Mouse (Mus musculus): Measurements from ENCODE around the gene Slc29a4. TPM values are rescaled to one million over a fixed set of nuclear protein-coding genes. Genes with fewer than 3 reads are reported as not detected.

Slc29a4 gene
- polyA plus RNA-seq, 1 experiment from 2014 or later, result 4.8 TPM

DNA sequence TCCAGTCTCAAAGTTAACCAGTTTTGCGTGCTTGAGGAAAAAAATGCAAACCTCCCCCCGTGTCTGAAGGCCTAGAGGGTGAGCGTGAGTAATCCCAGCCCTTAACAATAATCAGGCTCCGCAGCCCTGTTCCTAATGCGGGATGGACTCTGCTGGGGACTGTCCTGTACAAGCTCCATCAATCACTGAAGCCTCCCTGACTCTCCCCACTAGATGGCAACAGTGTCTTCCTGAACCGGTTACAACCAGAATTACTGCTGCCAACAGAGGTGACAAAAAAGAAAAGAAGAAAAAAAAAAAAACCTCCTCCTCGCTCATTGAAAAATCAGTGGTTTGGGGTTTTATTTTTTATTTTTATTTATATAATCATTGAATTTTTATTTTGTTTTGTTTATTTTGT is 75.6 kb downstream of the Slc29a4 start:
- H3K27me3 ChIP-seq (ENCODE audit: control insufficient read depth, insufficient read depth, low read length), result no peaks in the 10 kb centered on the region
- peak; percentile 28; the same call in 1 of the 2 replicates for ATAC-seq (ENCODE audit: insufficient read depth, low FRiP score)
- no peak overlapping the region for H3K9ac ChIP-seq (ENCODE audit: low read length)
- no peak overlapping the region for H3K4me3 ChIP-seq (replicated peaks; ENCODE audit: low read length)
- no peak overlapping the region for H3K4me2 ChIP-seq (ENCODE audit: low read depth, low read length)
- no peaks in the 10 kb centered on the region for H3K9me3 ChIP-seq (replicated peaks; ENCODE audit: control insufficient read depth, low read length)
- WGBS, result 13% methylated on average over 7 of the region's 7 CpGs
- H3K4me1 ChIP-seq (ENCODE audit: control insufficient read depth, insufficient read depth, low read length), result peaks cover 10% of the 10 kb centered on the region; the same call in 1 of the 2 replicates
- H3K27ac ChIP-seq (ENCODE audit: low read length), result no peak overlapping the region
- H3K36me3 ChIP-seq (ENCODE audit: control insufficient read depth, insufficient read depth, low read length), result peaks cover 35% of the 10 kb centered on the region

DNA sequence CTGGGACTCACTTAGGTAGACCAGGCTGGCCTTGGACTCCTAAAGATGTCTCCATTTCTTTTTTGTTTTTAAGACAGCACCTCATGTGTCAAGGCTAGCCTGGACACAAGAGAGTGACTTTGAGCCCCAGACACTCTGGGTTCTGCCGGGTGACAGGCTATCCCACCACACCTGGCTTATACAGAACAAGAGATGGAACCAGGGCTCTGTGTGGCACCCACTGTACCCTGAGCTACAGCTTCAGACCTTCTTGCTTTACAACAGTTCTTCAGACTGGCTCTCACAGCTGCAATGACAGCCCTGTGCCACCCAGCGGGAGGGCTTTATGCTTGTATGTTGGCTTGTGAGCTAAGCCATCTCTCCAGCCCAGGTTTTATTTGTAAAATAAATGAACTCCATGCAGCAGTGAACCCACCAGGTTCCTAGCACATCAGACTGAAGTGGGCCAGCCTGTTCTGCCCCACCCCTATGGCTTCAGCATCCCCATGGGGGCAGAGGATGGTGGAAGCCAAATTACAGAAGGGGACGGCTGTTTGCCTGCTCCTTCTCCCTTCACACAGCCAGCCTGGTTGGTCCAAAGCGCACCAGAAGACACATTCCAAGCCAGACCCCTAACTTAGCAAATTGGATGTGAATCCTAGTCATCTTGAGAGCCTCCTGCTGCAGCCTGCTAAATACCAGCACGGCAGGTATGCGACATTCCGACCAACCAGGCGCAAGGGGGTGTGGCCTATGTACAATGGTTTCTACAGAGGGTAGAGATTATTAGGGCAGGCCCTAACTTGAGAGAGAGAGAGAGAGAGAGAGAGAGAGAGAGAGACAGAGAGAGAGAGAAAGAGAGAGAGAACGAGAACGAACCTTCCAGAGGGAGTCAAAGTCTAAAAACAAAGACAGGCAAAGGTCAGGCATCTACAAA is 76.3 kb downstream of the Slc29a4 start:
- Histone ChIP-seq H3K4me2 (ENCODE audit: low read depth, low read length) (no peak overlapping the region), H3K27ac (ENCODE audit: low read length) (peak overlapping the region; percentile 73), H3K4me1 (ENCODE audit: control insufficient read depth, insufficient read depth, low read length) (peaks cover 10% of the 10 kb centered on the region; the same call in 1 of the 2 replicates), H3K9me3 (replicated peaks; ENCODE audit: control insufficient read depth, low read length) (no peaks in the 10 kb centered on the region), H3K9ac (ENCODE audit: low read length) (no peak overlapping the region), H3K4me3 (replicated peaks; ENCODE audit: low read length) (no peak overlapping the region), H3K36me3 (ENCODE audit: control insufficient read depth, insufficient read depth, low read length) (peaks cover 34% of the 10 kb centered on the region), H3K27me3 (ENCODE audit: control insufficient read depth, insufficient read depth, low read length) (no peaks in the 10 kb centered on the region)
- WGBS, result 41% methylated on average over 10 of the region's 10 CpGs
- ATAC-seq (ENCODE audit: insufficient read depth, low FRiP score), result no peak

DNA sequence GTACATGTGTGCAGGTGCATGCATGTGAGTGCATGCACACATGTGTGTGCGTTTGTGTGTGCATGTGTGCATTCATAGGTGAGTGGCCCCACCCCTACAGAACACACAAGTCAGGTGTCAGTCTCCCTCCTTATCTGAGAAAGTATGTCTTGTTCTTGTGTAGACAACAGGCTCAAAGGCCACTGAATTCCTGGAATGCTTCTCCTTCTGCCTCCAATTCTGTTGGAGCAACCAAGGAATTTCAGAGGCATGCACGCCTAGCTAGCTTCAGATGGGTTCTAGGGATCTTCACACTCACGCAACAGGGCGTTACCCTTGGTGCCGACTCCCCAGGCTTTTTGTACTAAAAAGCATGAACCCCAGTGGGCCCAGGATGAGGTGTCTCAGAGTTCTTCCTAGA is 77.3 kb downstream of the Slc29a4 start:
- H3K9ac ChIP-seq (ENCODE audit: low read length), result no peak overlapping the region
- H3K27ac ChIP-seq (ENCODE audit: low read length), result peak overlapping the region; percentile 24; the same call in 1 of the 2 replicates
- no peaks in the 10 kb centered on the region for H3K9me3 ChIP-seq (replicated peaks; ENCODE audit: control insufficient read depth, low read length)
- WGBS, result 53% methylated on average over 5 of the region's 5 CpGs
- no peak for ATAC-seq (ENCODE audit: insufficient read depth, low FRiP score)
- H3K4me1 ChIP-seq (ENCODE audit: control insufficient read depth, insufficient read depth, low read length), result peaks cover 10% of the 10 kb centered on the region; the same call in 1 of the 2 replicates
- peaks cover 25% of the 10 kb centered on the region for H3K36me3 ChIP-seq (ENCODE audit: control insufficient read depth, insufficient read depth, low read length)
- H3K27me3 ChIP-seq (ENCODE audit: control insufficient read depth, insufficient read depth, low read length), result no peaks in the 10 kb centered on the region
- H3K4me3 ChIP-seq (replicated peaks; ENCODE audit: low read length), result no peak overlapping the region
- no peak overlapping the region for H3K4me2 ChIP-seq (ENCODE audit: low read depth, low read length)

DNA sequence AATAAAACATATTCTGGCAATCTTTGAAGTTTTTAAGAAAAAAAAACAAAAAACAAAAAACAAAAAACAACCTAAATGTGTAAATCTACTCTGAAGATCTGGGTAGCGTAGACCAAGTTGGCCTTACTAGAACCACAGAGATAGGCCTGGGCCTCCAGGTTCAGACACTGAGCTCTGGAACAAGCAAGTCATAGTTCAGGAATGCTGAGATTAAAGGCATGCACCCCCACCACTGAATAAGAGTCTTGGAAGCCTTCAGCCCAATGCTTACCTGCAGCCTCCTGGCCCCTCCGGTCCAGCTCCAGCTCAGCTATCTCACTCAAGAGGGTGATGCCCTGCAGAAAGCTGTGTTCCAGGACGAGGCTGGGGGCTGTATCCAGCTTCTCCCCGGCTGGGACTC is 78.7 kb downstream of the Slc29a4 start:
- WGBS, result 82% methylated on average over 4 of the region's 4 CpGs
- no peak overlapping the region for H3K27ac ChIP-seq (ENCODE audit: low read length)
- H3K27me3 ChIP-seq (ENCODE audit: control insufficient read depth, insufficient read depth, low read length), result no peaks in the 10 kb centered on the region
- H3K9me3 ChIP-seq (replicated peaks; ENCODE audit: control insufficient read depth, low read length), result no peaks in the 10 kb centered on the region
- H3K4me2 ChIP-seq (ENCODE audit: low read depth, low read length), result no peak overlapping the region
- H3K4me1 ChIP-seq (ENCODE audit: control insufficient read depth, insufficient read depth, low read length), result peaks cover 10% of the 10 kb centered on the region; the same call in 1 of the 2 replicates
- H3K36me3 ChIP-seq (ENCODE audit: control insufficient read depth, insufficient read depth, low read length), result peaks cover 29% of the 10 kb centered on the region
- H3K9ac ChIP-seq (ENCODE audit: low read length), result peak overlapping the region; percentile 35; the same call in 1 of the 2 replicates
- ATAC-seq (ENCODE audit: insufficient read depth, low FRiP score), result no peak
- no peak overlapping the region for H3K4me3 ChIP-seq (replicated peaks; ENCODE audit: low read length)

DNA sequence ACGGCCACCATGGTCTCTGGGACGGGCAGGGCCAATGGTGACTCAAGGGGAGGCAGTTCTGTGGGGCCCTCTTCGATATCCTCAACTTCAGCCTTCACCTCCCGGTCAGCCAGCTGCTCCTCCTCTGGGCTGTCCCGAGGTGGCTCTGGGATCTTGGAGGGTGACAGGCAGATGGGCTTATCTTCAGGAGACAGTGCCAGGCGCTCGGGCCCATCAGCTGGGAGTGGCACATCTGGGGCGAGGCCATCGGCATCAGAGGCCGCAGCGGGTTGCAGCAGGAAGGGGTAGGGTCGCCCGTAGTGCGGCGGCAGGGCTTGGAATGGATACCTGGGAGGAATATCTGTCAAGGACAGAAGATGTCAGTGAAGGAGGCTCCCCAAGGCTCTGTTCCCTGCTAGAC is 79.7 kb downstream of the Slc29a4 start:
- no peak for ATAC-seq (ENCODE audit: insufficient read depth, low FRiP score)
- no peak overlapping the region for H3K4me3 ChIP-seq (replicated peaks; ENCODE audit: low read length)
- H3K36me3 ChIP-seq (ENCODE audit: control insufficient read depth, insufficient read depth, low read length), result peaks cover 31% of the 10 kb centered on the region
- H3K9ac ChIP-seq (ENCODE audit: low read length), result peak overlapping the region; percentile 21; the same call in 1 of the 2 replicates
- no peaks in the 10 kb centered on the region for H3K9me3 ChIP-seq (replicated peaks; ENCODE audit: control insufficient read depth, low read length)
- H3K27me3 ChIP-seq (ENCODE audit: control insufficient read depth, insufficient read depth, low read length), result no peaks in the 10 kb centered on the region
- WGBS, result 85% methylated on average over 15 of the region's 15 CpGs
- H3K4me2 ChIP-seq (ENCODE audit: low read depth, low read length), result no peak overlapping the region
- no peak overlapping the region for H3K27ac ChIP-seq (ENCODE audit: low read length)
- peaks cover 10% of the 10 kb centered on the region; the same call in 1 of the 2 replicates for H3K4me1 ChIP-seq (ENCODE audit: control insufficient read depth, insufficient read depth, low read length)

Other genes with a start within 250 kb of the Slc29a4 start
- 9.5 and 10.4 TPM in 2 replicates for gene Ap5z1, start 228.6 kb upstream of the Slc29a4 start, polyA plus RNA-seq (2015; fragmentation: Nextera tagmentation; extraction: Ambion mirVana)
- gene Papolb, start 162.4 kb upstream of the Slc29a4 start, polyA plus RNA-seq (2015; fragmentation: Nextera tagmentation; extraction: Ambion mirVana), result not detected in 2 replicates
- gene Radil, start 141.4 kb upstream of the Slc29a4 start, polyA plus RNA-seq (2015; fragmentation: Nextera tagmentation; extraction: Ambion mirVana), result 1.8 and 2.4 TPM in 2 replicates
- 3.3 and 3.6 TPM in 2 replicates for gene Mmd2, start 83.7 kb upstream of the Slc29a4 start, polyA plus RNA-seq (2015; fragmentation: Nextera tagmentation; extraction: Ambion mirVana)
- gene Wipi2, start 64.8 kb upstream of the Slc29a4 start, polyA plus RNA-seq (2015; fragmentation: Nextera tagmentation; extraction: Ambion mirVana), result 34.0 and 38.9 TPM in 2 replicates
- 15.3 and 16.9 TPM in 2 replicates for gene Tnrc18, start 125.2 kb downstream of the Slc29a4 start, polyA plus RNA-seq (2015; fragmentation: Nextera tagmentation; extraction: Ambion mirVana)
- 8.2 and 9.7 TPM in 2 replicates for gene Fbxl18, start 202.9 kb downstream of the Slc29a4 start, polyA plus RNA-seq (2015; fragmentation: Nextera tagmentation; extraction: Ambion mirVana)
- gene Actb, start 214.2 kb downstream of the Slc29a4 start, polyA plus RNA-seq (2015; fragmentation: Nextera tagmentation; extraction: Ambion mirVana), result 14,659 and 15,131 TPM in 2 replicates

Measured in stomach, embryonic 16.5 days (tissue).